Mouse (Mus musculus): ENCODE results near the gene Tfap4. TPM values are rescaled to one million over a fixed set of nuclear protein-coding genes. Genes with fewer than 3 reads are reported as not detected.
A peak's percentile ranks its signal among the peaks of the same experiment; 100 is the strongest.

Gene Tfap4
- polyA plus RNA-seq (2014; fragmentation: Nextera tagmentation; extraction: Ambion mirVana): 18.2 and 18.9 TPM in 2 replicates

DNA sequence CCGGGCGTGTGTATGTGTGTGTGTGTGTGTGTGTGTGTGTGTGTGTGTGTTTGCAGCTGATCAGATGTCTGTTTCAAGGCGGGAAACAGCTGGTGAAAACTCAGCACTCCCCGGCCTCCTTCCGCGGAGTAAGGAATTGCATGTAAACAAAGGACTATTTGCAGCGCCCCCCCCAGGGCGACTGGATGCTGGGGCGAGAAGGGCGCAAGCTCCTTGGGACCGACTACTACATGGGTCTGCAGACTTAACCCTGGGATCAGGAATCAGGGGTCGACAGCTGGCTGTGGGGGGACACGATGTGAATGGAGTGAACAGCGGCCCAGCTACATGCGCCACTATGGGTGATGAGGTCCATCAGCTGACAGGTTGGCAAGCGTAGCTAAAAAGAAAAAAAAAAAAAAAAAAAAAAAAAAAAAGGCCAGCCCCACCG, at the start of gene Tfap4:
Gene Tfap4 (minus strand): TSS at position 140 of the 430 bp plus-strand sequence.
- Histone ChIP-seq H3K9ac (ENCODE audit: low read length) (peak within 1 kb of the TSS; percentile 86), H3K9me3 (ENCODE audit: control insufficient read depth, low read length) (no peaks in the 10 kb centered on the region), H3K36me3 (ENCODE audit: control insufficient read depth, insufficient read depth, low read length) (0 out of 2 replicates have a peak, but pooled peaks cover 2% of the 10 kb centered on the region), H3K4me1 (ENCODE audit: control insufficient read depth, insufficient read depth, low read length) (peaks cover 11% of the 10 kb centered on the region), H3K27ac (ENCODE audit: low read depth, low read length) (peak within 1 kb of the TSS; percentile 87), H3K4me3 (ENCODE audit: low read depth, low read length) (peak within 1 kb of the TSS; percentile 75), H3K4me2 (peak within 1 kb of the TSS; percentile 87), H3K27me3 (ENCODE audit: control insufficient read depth, insufficient read depth, low read length) (no peaks in the 10 kb centered on the region)
- ATAC-seq (ENCODE audit: low FRiP score) (peak; percentile 36; the same call in 1 of the 2 replicates), DNase-seq (ENCODE audit: low spot score, missing footprints) (peak; percentile 98)
- 0% methylated on average over 17 of the region's 17 CpGs for whole genome bisulfite sequencing

DNA sequence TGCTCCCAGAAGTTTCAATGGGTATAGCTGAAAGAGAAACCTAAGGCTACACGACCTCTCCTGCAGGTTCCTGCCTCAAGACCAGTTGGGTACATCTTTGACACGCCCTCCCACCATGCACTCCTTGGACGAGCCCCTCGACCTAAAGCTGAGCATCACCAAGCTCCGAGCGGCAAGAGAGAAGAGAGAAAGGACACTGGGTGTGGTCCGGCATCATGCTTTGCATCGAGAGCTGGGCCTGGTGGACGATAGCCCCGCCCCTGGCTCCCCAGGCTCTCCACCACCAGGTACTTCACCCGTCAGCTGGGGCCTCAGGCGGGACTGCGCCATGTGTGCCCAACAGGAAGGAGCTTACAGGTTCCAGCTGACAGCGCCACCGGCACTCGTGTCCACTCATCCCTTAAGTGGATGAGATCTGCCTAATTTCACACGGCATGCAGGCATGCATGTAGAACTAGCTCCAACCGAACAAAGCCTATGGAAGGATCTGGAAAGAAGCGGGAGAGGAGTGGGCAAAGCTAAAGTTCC, 48.9 kb upstream of the Tfap4 start:
- ATAC-seq (ENCODE audit: low FRiP score) (no peak; the same call in 1 of the 2 replicates), DNase-seq (ENCODE audit: low spot score, missing footprints) (no peak)
- peaks cover 17% of the 10 kb centered on the region for H3K36me3 ChIP-seq (ENCODE audit: control insufficient read depth, insufficient read depth, low read length)
- no peaks in the 10 kb centered on the region for H3K27me3 ChIP-seq (ENCODE audit: control insufficient read depth, insufficient read depth, low read length)
- H3K4me2 ChIP-seq: no peak overlapping the region
- H3K4me1 ChIP-seq (ENCODE audit: control insufficient read depth, insufficient read depth, low read length): peaks cover 30% of the 10 kb centered on the region
- H3K9ac ChIP-seq (ENCODE audit: low read length): no peak overlapping the region
- H3K9me3 ChIP-seq (ENCODE audit: control insufficient read depth, low read length): no peaks in the 10 kb centered on the region
- H3K4me3 ChIP-seq (ENCODE audit: low read depth, low read length): no peak overlapping the region
- no peak overlapping the region for H3K27ac ChIP-seq (ENCODE audit: low read depth, low read length)
- 89% methylated on average over 19 of the region's 19 CpGs for WGBS

DNA sequence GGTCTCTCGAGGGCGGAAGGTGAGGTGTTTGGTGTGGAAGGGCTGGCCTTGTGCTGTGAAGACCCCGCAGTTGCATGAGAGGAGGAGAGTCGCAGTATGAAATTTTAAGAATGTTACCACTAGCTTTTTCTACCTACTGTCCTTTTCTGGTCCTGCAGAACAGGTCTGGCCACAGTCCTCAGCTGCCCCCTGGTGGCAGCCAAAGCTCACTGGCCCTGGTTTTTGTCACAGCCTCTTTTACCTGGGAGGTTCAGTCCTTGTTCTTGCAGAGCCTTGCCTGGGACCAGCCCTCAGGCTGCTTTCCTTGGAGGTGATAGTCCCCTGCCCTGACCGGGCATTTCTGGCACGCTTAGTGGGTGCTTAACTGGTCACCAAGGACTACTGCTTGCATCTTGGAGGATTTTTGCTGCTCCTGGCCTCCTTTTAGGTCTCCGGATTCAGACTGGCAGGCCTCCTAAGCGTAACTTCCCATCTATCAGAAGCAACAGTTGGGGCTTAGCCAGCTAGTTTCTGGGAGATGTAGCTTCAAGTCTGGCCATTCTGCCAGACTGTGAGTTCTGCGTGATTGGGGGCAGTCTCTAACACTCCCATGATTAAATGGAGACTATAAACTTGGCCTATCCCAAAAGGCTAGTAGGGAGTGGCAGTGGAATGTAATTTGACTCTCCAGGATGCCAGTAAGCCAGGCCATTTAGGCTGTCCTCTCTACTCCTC, 48.3 kb upstream of the Tfap4 start:
- H3K36me3 ChIP-seq (ENCODE audit: control insufficient read depth, insufficient read depth, low read length): peaks cover 11% of the 10 kb centered on the region
- 61% methylated on average over 9 of the region's 9 CpGs for WGBS
- peaks cover 36% of the 10 kb centered on the region for H3K4me1 ChIP-seq (ENCODE audit: control insufficient read depth, insufficient read depth, low read length)
- H3K27ac ChIP-seq (ENCODE audit: low read depth, low read length): no peak overlapping the region
- H3K27me3 ChIP-seq (ENCODE audit: control insufficient read depth, insufficient read depth, low read length): no peaks in the 10 kb centered on the region
- no peak overlapping the region; the same call in 1 of the 2 replicates for H3K9ac ChIP-seq (ENCODE audit: low read length)
- ATAC-seq (ENCODE audit: low FRiP score): 0 out of 2 replicates have a peak, but pooled peaks have one; percentile 46
- DNase-seq (ENCODE audit: low spot score, missing footprints): peak; percentile 95
- H3K9me3 ChIP-seq (ENCODE audit: control insufficient read depth, low read length): no peaks in the 10 kb centered on the region
- H3K4me3 ChIP-seq (ENCODE audit: low read depth, low read length): no peak overlapping the region
- H3K4me2 ChIP-seq: no peak overlapping the region

DNA sequence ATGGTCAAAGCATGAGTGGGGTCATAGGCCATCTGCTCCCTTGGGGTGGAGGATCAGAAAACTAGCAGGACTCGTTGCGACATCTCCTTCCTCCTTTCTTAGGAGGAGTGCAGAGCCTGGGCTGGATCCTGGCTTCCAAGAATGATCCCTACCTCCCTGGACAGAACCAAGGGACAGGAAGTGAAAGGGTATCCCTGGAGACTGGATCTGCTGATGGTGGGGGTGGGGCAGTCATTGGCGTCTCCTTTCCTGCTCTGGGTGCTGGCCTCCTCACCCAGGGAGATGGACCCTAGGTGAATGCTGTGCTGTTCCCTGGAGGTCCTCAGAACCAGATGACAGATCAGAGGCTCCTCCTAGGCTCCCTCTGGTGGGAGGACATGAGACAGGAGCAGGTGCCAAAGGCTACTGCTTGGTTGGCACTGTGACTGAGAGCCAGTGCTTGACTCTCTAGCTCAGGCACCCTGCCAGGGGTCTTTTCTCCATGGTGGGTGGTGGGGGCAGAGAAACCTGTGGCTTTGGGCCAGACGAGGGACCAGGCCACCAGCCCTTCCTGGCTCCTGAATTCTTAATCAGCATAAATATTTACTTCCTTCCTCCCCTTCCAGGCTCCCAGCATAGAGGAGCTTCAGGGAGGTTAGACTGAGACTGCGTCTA, 46.9 kb upstream of the Tfap4 start:
- H3K27ac ChIP-seq (ENCODE audit: low read depth, low read length): no peak overlapping the region

DNA sequence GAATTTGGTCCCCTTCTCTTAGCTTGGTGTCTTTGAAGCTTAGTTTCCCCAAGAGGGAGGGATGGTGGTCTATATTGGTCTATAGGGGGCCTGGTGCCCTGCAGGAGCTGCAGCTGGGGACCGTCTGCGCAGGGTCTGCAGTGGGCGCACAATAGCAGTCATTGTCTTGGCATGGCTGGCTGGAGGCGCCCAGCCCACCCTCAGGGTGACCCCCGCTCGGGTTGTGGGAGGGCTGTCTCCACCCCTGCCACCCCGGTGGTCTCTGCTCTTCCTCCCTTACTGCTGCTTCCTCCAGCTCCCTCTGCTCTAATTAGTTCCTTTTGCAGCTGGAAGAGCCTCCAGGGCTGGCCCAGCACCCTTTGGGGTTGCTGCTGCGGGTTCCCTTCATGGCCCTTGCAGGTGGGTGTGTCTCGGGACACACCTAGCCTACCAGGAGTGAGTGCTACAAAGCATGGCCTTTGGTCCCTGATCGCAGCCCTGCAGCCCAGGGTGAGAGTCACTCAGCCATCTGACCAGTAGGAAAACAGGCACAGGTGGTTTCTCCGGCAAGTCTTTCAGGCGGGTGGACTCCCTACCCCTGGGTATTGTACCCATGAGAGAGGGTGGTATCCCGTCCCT, 46.0 kb upstream of the Tfap4 start:
- H3K36me3 ChIP-seq (ENCODE audit: control insufficient read depth, insufficient read depth, low read length): peaks cover 4% of the 10 kb centered on the region; the same call in 1 of the 2 replicates
- H3K27me3 ChIP-seq (ENCODE audit: control insufficient read depth, insufficient read depth, low read length): no peaks in the 10 kb centered on the region
- no peak overlapping the region for H3K4me2 ChIP-seq
- no peak overlapping the region for H3K4me3 ChIP-seq (ENCODE audit: low read depth, low read length)
- WGBS: 44% methylated on average over 12 of the region's 13 CpGs
- H3K4me1 ChIP-seq (ENCODE audit: control insufficient read depth, insufficient read depth, low read length): peaks cover 56% of the 10 kb centered on the region
- H3K27ac ChIP-seq (ENCODE audit: low read depth, low read length): peak overlapping the region; percentile 47
- DNase-seq (ENCODE audit: low spot score, missing footprints) (no peak), ATAC-seq (ENCODE audit: low FRiP score) (peak; percentile 19; the same call in 1 of the 2 replicates)
- H3K9ac ChIP-seq (ENCODE audit: low read length): peak overlapping the region; percentile 16; the same call in 1 of the 2 replicates
- no peaks in the 10 kb centered on the region for H3K9me3 ChIP-seq (ENCODE audit: control insufficient read depth, low read length)

More for the DNA sequence above, 46.9 kb upstream of the Tfap4 start:
- Histone ChIP-seq H3K9ac (ENCODE audit: low read length) (no peak overlapping the region), H3K36me3 (ENCODE audit: control insufficient read depth, insufficient read depth, low read length) (peaks cover 6% of the 10 kb centered on the region), H3K4me2 (no peak overlapping the region), H3K4me3 (ENCODE audit: low read depth, low read length) (no peak overlapping the region), H3K27me3 (ENCODE audit: control insufficient read depth, insufficient read depth, low read length) (no peaks in the 10 kb centered on the region), H3K9me3 (ENCODE audit: control insufficient read depth, low read length) (no peaks in the 10 kb centered on the region), H3K4me1 (ENCODE audit: control insufficient read depth, insufficient read depth, low read length) (peaks cover 48% of the 10 kb centered on the region)
- WGBS: 40% methylated on average over 5 of the region's 5 CpGs
- DNase-seq (ENCODE audit: low spot score, missing footprints) (peak; percentile 76), ATAC-seq (ENCODE audit: low FRiP score) (peak; percentile 19; the same call in 1 of the 2 replicates)

DNA sequence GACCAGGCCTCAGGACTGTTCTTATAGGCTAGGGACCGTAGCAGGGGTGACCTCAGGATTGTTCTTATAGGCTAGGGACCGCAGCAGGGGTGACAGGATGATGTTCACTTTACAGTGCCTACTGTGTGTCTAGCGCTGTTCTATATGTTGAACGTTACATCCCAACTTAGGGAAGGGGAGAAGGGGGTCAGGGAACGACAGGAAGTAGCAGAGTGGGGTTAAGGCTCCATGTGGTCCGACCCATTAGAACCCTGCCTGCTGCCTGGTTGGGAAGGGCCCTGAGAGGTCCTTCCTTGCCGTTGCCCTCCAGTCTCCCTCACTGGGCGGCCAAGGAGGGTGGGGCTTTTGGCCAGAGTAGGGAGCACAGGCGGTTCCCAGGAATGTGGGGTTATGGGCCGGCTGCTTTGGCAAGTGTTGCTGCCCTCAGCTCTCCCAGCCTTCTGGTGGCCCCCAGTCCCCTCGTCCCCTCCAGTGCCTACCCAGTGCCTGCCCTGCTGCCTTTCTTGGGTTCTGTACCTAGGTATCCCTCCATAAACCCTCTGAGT, 44.7 kb upstream of the Tfap4 start:
- Histone ChIP-seq H3K9ac (ENCODE audit: low read length) (no peak overlapping the region), H3K4me2 (no peak overlapping the region), H3K36me3 (ENCODE audit: control insufficient read depth, insufficient read depth, low read length) (no peaks in the 10 kb centered on the region), H3K27me3 (ENCODE audit: control insufficient read depth, insufficient read depth, low read length) (no peaks in the 10 kb centered on the region), H3K4me3 (ENCODE audit: low read depth, low read length) (no peak overlapping the region), H3K27ac (ENCODE audit: low read depth, low read length) (no peak overlapping the region), H3K9me3 (ENCODE audit: control insufficient read depth, low read length) (no peaks in the 10 kb centered on the region), H3K4me1 (ENCODE audit: control insufficient read depth, insufficient read depth, low read length) (peaks cover 59% of the 10 kb centered on the region)
- 68% methylated on average over 11 of the region's 11 CpGs for WGBS
- DNase-seq (ENCODE audit: low spot score, missing footprints) (peak; percentile 79), ATAC-seq (ENCODE audit: low FRiP score) (no peak)

DNA sequence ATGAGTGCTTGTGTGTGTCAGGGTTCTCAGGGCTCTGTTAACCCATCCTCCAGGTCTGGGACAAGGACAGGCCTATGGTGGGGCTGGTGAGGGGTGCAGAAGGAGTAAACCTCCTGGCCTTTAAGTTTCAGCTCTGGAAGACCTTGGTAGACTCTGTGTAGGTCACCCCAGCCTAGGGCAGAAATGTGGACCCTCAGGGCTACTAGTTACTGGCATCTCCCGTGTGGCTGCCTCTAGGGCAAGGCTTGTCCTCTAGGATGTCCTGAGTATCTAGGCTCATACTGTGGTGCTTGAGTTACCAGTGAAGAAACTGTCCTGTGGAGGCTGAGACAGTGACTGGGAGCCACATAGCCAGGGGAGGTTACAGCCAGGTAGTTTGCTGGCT, 43.8 kb upstream of the Tfap4 start:
- no peak overlapping the region for H3K27ac ChIP-seq (ENCODE audit: low read depth, low read length)
- H3K4me3 ChIP-seq (ENCODE audit: low read depth, low read length): no peak overlapping the region
- peaks cover 67% of the 10 kb centered on the region for H3K4me1 ChIP-seq (ENCODE audit: control insufficient read depth, insufficient read depth, low read length)
- WGBS: 75% methylated on average over 1 of the region's 1 CpGs
- H3K9ac ChIP-seq (ENCODE audit: low read length): no peak overlapping the region
- no peaks in the 10 kb centered on the region for H3K9me3 ChIP-seq (ENCODE audit: control insufficient read depth, low read length)
- no peak for DNase-seq (ENCODE audit: low spot score, missing footprints)
- H3K4me2 ChIP-seq: no peak overlapping the region
- no peaks in the 10 kb centered on the region for H3K36me3 ChIP-seq (ENCODE audit: control insufficient read depth, insufficient read depth, low read length)
- H3K27me3 ChIP-seq (ENCODE audit: control insufficient read depth, insufficient read depth, low read length): no peaks in the 10 kb centered on the region
- ATAC-seq (ENCODE audit: low FRiP score): no peak

DNA sequence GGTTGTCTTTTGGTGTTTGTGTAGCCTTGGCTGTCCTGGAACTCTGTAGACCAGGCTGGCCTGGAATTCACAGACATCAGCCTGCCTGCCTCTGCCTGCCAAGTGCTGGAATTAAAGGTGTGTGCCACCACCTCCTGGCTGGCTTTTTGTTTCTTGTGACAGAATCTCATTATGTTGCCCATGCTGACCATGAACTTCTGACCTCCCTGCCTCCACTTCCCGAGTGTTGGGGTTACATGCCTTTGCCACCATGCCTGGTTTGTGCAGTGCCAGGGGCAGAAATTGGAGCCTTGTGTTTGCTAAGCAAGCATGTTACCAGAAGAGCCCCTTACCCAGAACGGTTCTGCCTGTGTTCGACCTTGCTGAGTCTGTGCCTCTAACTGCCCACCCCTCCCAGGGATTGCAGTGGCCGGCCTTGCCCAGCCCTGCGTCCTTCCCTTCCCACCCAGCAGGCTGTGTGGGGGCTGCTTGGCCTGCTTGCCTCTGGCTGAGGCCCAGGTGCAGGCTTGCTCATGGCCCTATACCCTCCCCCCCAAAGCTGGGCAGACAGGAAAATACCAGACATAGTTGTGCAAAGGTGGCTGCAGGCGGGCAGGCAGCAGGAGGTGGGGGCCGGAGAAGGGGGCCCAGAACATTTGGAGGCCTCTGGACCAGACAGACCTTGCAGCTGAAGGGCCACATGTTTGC, 43.3 kb upstream of the Tfap4 start:
- ATAC-seq (ENCODE audit: low FRiP score) (no peak), DNase-seq (ENCODE audit: low spot score, missing footprints) (peak; percentile 80)
- no peak overlapping the region for H3K4me3 ChIP-seq (ENCODE audit: low read depth, low read length)
- no peak overlapping the region for H3K9ac ChIP-seq (ENCODE audit: low read length)
- H3K27me3 ChIP-seq (ENCODE audit: control insufficient read depth, insufficient read depth, low read length): no peaks in the 10 kb centered on the region
- H3K9me3 ChIP-seq (ENCODE audit: control insufficient read depth, low read length): no peaks in the 10 kb centered on the region
- no peak overlapping the region for H3K4me2 ChIP-seq
- WGBS: 56% methylated on average over 7 of the region's 7 CpGs
- H3K4me1 ChIP-seq (ENCODE audit: control insufficient read depth, insufficient read depth, low read length): peaks cover 73% of the 10 kb centered on the region
- no peak overlapping the region for H3K27ac ChIP-seq (ENCODE audit: low read depth, low read length)
- H3K36me3 ChIP-seq (ENCODE audit: control insufficient read depth, insufficient read depth, low read length): no peaks in the 10 kb centered on the region
